Mouse (Mus musculus): ENCODE results near the gene Akr1a1. TPM values are rescaled to one million over a fixed set of nuclear protein-coding genes. Genes with fewer than 3 reads are reported as not detected.

Gene Akr1a1
- polyA plus RNA-seq, 2 experiments = 194 to 275 TPM

GRCm38 (mm10) chr4:116596379-116596778, 55.1 kb downstream of the Akr1a1 start, which contains the start of gene Ccdc17:
TSS of gene Ccdc17 (plus strand) at chr4:116596654.
- Histone ChIP-seq H3K9me3 (ENCODE audit: control insufficient read depth, low read length) (no peaks in the 10 kb centered on the region), H3K27me3 (ENCODE audit: control insufficient read depth, insufficient read depth, low read length) (no peaks in the 10 kb centered on the region), H3K27ac (peak within 1 kb of the TSS; percentile 24), H3K36me3 (replicated peaks; ENCODE audit: control insufficient read depth, insufficient read depth, low read depth) (peaks cover 28% of the 10 kb centered on the region), H3K9ac (replicated peaks) (peak within 1 kb of the TSS; percentile 73), H3K4me3 (ENCODE audit: insufficient read depth in 1 of 2, low read depth in 2 of 2, low read length in 2 of 2) (peak within 1 kb of the TSS; percentile 76 to 91), H3K4me2 (ENCODE audit: low read depth) (peak within 1 kb of the TSS; percentile 96), H3K4me1 (replicated peaks; ENCODE audit: control insufficient read depth in 2 of 2, insufficient read depth in 2 of 2, low read length in 1 of 2) (peaks cover 7% of the 10 kb centered on the region in 2 experiments)
- no peak for TF ChIP-seq EP300 (IDR thresholded peaks at IDR 0.05; ENCODE audit: low read depth)
- no peak for TF ChIP-seq CTCF (IDR thresholded peaks at IDR 0.05; ENCODE audit: low read depth)
- DNase-seq (ENCODE audit: low read depth in 3 of 3, low spot score in 3 of 3) (no peak), ATAC-seq (ENCODE audit: insufficient read depth) (no peak)
- 41% methylated on average over 5 of the region's 5 CpGs for WGBS (ENCODE audit: insufficient replicate concordance)

GRCm38 (mm10) chr4:116595793-116596192, 55.7 kb downstream of the Akr1a1 start:
- TF ChIP-seq EP300 (IDR thresholded peaks at IDR 0.05; ENCODE audit: low read depth) = no peak
- TF ChIP-seq CTCF (IDR thresholded peaks at IDR 0.05; ENCODE audit: low read depth) = no peak
- Histone ChIP-seq H3K4me2 (ENCODE audit: low read depth) (no peak overlapping the region), H3K4me1 (replicated peaks; ENCODE audit: control insufficient read depth in 2 of 2, insufficient read depth in 2 of 2, low read length in 1 of 2) (peaks cover 7% of the 10 kb centered on the region in 2 experiments), H3K27me3 (ENCODE audit: control insufficient read depth, insufficient read depth, low read length) (no peaks in the 10 kb centered on the region), H3K36me3 (replicated peaks; ENCODE audit: control insufficient read depth, insufficient read depth, low read depth) (peaks cover 28% of the 10 kb centered on the region), H3K9me3 (ENCODE audit: control insufficient read depth, low read length) (no peaks in the 10 kb centered on the region), H3K4me3 (ENCODE audit: insufficient read depth in 1 of 2, low read depth in 2 of 2, low read length in 2 of 2) (no peak overlapping the region), H3K27ac (no peak overlapping the region), H3K9ac (replicated peaks) (no peak overlapping the region)
- DNase-seq (ENCODE audit: low read depth in 3 of 3, low spot score in 3 of 3) (no peak), ATAC-seq (ENCODE audit: insufficient read depth) (no peak)
- WGBS (ENCODE audit: insufficient replicate concordance) = 75% methylated on average over 8 of the region's 8 CpGs

Other genes starting within 250 kb of the Akr1a1 start
- gene Mast2, start 187.5 kb downstream of the Akr1a1 start, polyA plus RNA-seq (2012; rRNA removed) = 10.4 and 11.3 TPM in 2 replicates
- gene Mast2, start 187.5 kb downstream of the Akr1a1 start, polyA plus RNA-seq (2014; fragmentation: Nextera tagmentation; extraction: Ambion mirVana) = 7.3 and 9.2 TPM in 2 replicates
- 3.8 and 6.0 TPM in 2 replicates for gene Ipp, start 144.1 kb downstream of the Akr1a1 start, polyA plus RNA-seq (2012; rRNA removed)
- 3.2 and 3.8 TPM in 2 replicates for gene Ipp, start 144.1 kb downstream of the Akr1a1 start, polyA plus RNA-seq (2014; fragmentation: Nextera tagmentation; extraction: Ambion mirVana)
- gene Tmem69, start 95.7 kb downstream of the Akr1a1 start, polyA plus RNA-seq (2012; rRNA removed) = 6.3 and 8.3 TPM in 2 replicates
- 29.1 and 30.4 TPM in 2 replicates for gene Tmem69, start 95.7 kb downstream of the Akr1a1 start, polyA plus RNA-seq (2014; fragmentation: Nextera tagmentation; extraction: Ambion mirVana)
- gene Gpbp1l1, start 94.0 kb downstream of the Akr1a1 start, polyA plus RNA-seq (2012; rRNA removed) = 12.7 and 17.3 TPM in 2 replicates
- 17.0 and 18.4 TPM in 2 replicates for gene Gpbp1l1, start 94.0 kb downstream of the Akr1a1 start, polyA plus RNA-seq (2014; fragmentation: Nextera tagmentation; extraction: Ambion mirVana)
- gene Ccdc17, start 55.0 kb downstream of the Akr1a1 start, polyA plus RNA-seq (2012; rRNA removed) = 1.9 and 2.1 TPM in 2 replicates
- 1.9 and 2.0 TPM in 2 replicates for gene Ccdc17, start 55.0 kb downstream of the Akr1a1 start, polyA plus RNA-seq (2014; fragmentation: Nextera tagmentation; extraction: Ambion mirVana)
- gene Nasp, start 23.7 kb downstream of the Akr1a1 start, polyA plus RNA-seq (2012; rRNA removed) = 19.2 and 38.1 TPM in 2 replicates
- gene Nasp, start 23.7 kb downstream of the Akr1a1 start, polyA plus RNA-seq (2014; fragmentation: Nextera tagmentation; extraction: Ambion mirVana) = 61.5 and 66.6 TPM in 2 replicates
- gene Prdx1, start 33.9 kb upstream of the Akr1a1 start, polyA plus RNA-seq (2012; rRNA removed) = 127 and 234 TPM in 2 replicates
- gene Prdx1, start 33.9 kb upstream of the Akr1a1 start, polyA plus RNA-seq (2014; fragmentation: Nextera tagmentation; extraction: Ambion mirVana) = 862 and 916 TPM in 2 replicates
- gene Mmachc, start 56.7 kb upstream of the Akr1a1 start, polyA plus RNA-seq (2012; rRNA removed) = 7.0 and 8.5 TPM in 2 replicates
- 4.1 and 5.9 TPM in 2 replicates for gene Mmachc, start 56.7 kb upstream of the Akr1a1 start, polyA plus RNA-seq (2014; fragmentation: Nextera tagmentation; extraction: Ambion mirVana)
- gene Ccdc163, start 56.8 kb upstream of the Akr1a1 start, polyA plus RNA-seq (2012; rRNA removed) = 12.6 and 16.0 TPM in 2 replicates
- 9.1 and 12.7 TPM in 2 replicates for gene Ccdc163, start 56.8 kb upstream of the Akr1a1 start, polyA plus RNA-seq (2014; fragmentation: Nextera tagmentation; extraction: Ambion mirVana)
- 1.3 and 1.6 TPM in 2 replicates for gene Tesk2, start 69.3 kb upstream of the Akr1a1 start, polyA plus RNA-seq (2012; rRNA removed)
- 3.2 and 3.4 TPM in 2 replicates for gene Tesk2, start 69.3 kb upstream of the Akr1a1 start, polyA plus RNA-seq (2014; fragmentation: Nextera tagmentation; extraction: Ambion mirVana)
- gene Toe1, start 156.0 kb upstream of the Akr1a1 start, polyA plus RNA-seq (2012; rRNA removed) = 13.7 and 14.7 TPM in 2 replicates
- gene Toe1, start 156.0 kb upstream of the Akr1a1 start, polyA plus RNA-seq (2014; fragmentation: Nextera tagmentation; extraction: Ambion mirVana) = 14.2 and 15.0 TPM in 2 replicates
- 2.7 and 3.5 TPM in 2 replicates for gene Mutyh, start 156.0 kb upstream of the Akr1a1 start, polyA plus RNA-seq (2012; rRNA removed)
- gene Mutyh, start 156.0 kb upstream of the Akr1a1 start, polyA plus RNA-seq (2014; fragmentation: Nextera tagmentation; extraction: Ambion mirVana) = 1.7 and 2.1 TPM in 2 replicates
- 0.15 and 0.19 TPM in 2 replicates for gene Hpdl, start 170.0 kb upstream of the Akr1a1 start, polyA plus RNA-seq (2012; rRNA removed)
- gene Hpdl, start 170.0 kb upstream of the Akr1a1 start, polyA plus RNA-seq (2014; fragmentation: Nextera tagmentation; extraction: Ambion mirVana) = 0.13 and 0.19 TPM in 2 replicates
- gene Zswim5, start 225.7 kb upstream of the Akr1a1 start, polyA plus RNA-seq (2012; rRNA removed) = 0.06 and 0.10 TPM in 2 replicates
- gene Zswim5, start 225.7 kb upstream of the Akr1a1 start, polyA plus RNA-seq (2014; fragmentation: Nextera tagmentation; extraction: Ambion mirVana) = 0.03 and 0.04 TPM in 2 replicates

Measured in liver, embryonic 14.5 days (tissue).